Mouse (Mus musculus) ES-E14 (cell line): ENCODE data around the gene Cxcl12. TPM values are rescaled to one million over a fixed set of nuclear protein-coding genes. Genes with fewer than 3 reads are reported as not detected.

Experiments used
- DNase-seq: peaks from one replicate; pipeline ENCODE4 v3.0.0-alpha.2; 2013; ENCODE audit warnings: low read depth, low spot score
- H3K27ac ChIP-seq: 2 replicates; pipeline ENCODE4 v1.5.1; 2012; ENCODE audit warnings: low read depth, mild to moderate bottlenecking, low read length, moderate library complexity, mixed read lengths; ENCODE audit not compliant: poor library complexity, insufficient read depth, severe bottlenecking
- H3K36me3 ChIP-seq: 2 replicates; pipeline ENCODE4 v1.6.1; 2012; ENCODE audit warnings: mild to moderate bottlenecking, low read length, moderate library complexity, mixed read lengths; ENCODE audit not compliant: control insufficient read depth, poor library complexity, insufficient read depth, severe bottlenecking
- H3K4me1 ChIP-seq, 2 experiments: fragments of 150-350 bp in 1 of 2; sonication (generic) in 1 of 2; 2 replicates each; pipeline ENCODE4 v1.6.1; 2012; ENCODE audit warnings: low read length in 2 of 2, mild to moderate bottlenecking in 1 of 2, mixed read lengths in 1 of 2; ENCODE audit not compliant: control insufficient read depth in 2 of 2, insufficient read depth in 2 of 2, poor library complexity in 1 of 2
- H3K4me3 ChIP-seq, 2 experiments: fragments of 150-350 bp in 1 of 2; sonication (generic) in 1 of 2; 2 replicates each; pipeline ENCODE4 v1.5.1; 2012; ENCODE audit warnings: low read length in 2 of 2, low read depth in 1 of 2, mild to moderate bottlenecking in 1 of 2, mixed read lengths in 1 of 2; ENCODE audit not compliant: insufficient read depth in 1 of 2, poor library complexity in 1 of 2, severe bottlenecking in 1 of 2
- H3K9ac ChIP-seq: 2 replicates; pipeline ENCODE4 v1.6.1; 2012; ENCODE audit warnings: low read depth, mild to moderate bottlenecking, low read length, mixed read lengths; ENCODE audit not compliant: poor library complexity, insufficient read depth, severe bottlenecking
- H3K9me3 ChIP-seq: fragments of 150-350 bp; sonication (generic); 2 replicates; pipeline ENCODE4 v1.6.1; 2012; ENCODE audit warnings: low read depth, mild to moderate bottlenecking, low read length; ENCODE audit not compliant: control insufficient read depth, insufficient read depth
- CHD2 ChIP-seq: IDR thresholded peaks from 2 replicates; pipeline ENCODE4 v1.6.1; 2014; ENCODE audit warnings: mild to moderate bottlenecking, low read depth, low read length, inconsistent platforms
- HCFC1 ChIP-seq: IDR thresholded peaks from 2 replicates; pipeline ENCODE4 v1.6.1; 2012; ENCODE audit warnings: low read length, inconsistent platforms, borderline replicate concordance; ENCODE audit not compliant: insufficient read depth
- MAFK ChIP-seq: IDR thresholded peaks from 2 replicates; pipeline ENCODE4 v1.6.1; 2014; ENCODE audit warnings: mild to moderate bottlenecking, low read depth, low read length, inconsistent platforms; ENCODE audit not compliant: insufficient read depth
- ZC3H11A ChIP-seq: IDR thresholded peaks from 2 replicates; pipeline ENCODE4 v1.6.1; 2012; ENCODE audit warnings: low read depth, mild to moderate bottlenecking, inconsistent platforms, low read length, borderline replicate concordance
- ZNF384 ChIP-seq: IDR thresholded peaks from 2 replicates; pipeline ENCODE4 v1.6.1; 2012; ENCODE audit warnings: low read depth, low read length, inconsistent platforms
- in situ Hi-C, 2 experiments: fragments of 600-800 bp; cut with MboI; formaldehyde crosslinking; loops; one replicate each; pipeline ENCODE4 v1.15.1; 2025; ENCODE audit warnings: low sequenced_read_pairs in 2 of 2, inconsistent platforms in 1 of 2; ENCODE audit not compliant: unreplicated experiment in 2 of 2
- total RNA-seq: library from RNA; depleted of rRNA; stranded (reverse); fragments of 300-350 nt; gene quantifications from 2 replicates; pipeline ENCODE4 v1.2.3, GENCODE M21; 2012

The Cxcl12 gene
- total RNA-seq, 1 experiment = 11.6 TPM

- in situ Hi-C loops = loop anchor here in 1 of 2 experiments (10.0 kb wide), 1 partner anchor 658 kb away; no protein-coding TSS in a partner anchor
- no peaks in the 10 kb centered on the region for H3K36me3 ChIP-seq
- TF ChIP-seq MAFK (no peak), ZNF384 (peak; percentile 98), ZC3H11A (peak; percentile 69; the same call in 1 of the 2 replicates), HCFC1 (no peak), CHD2 (no peak)
- peaks cover 0 to 7% of the 10 kb centered on the region in 2 experiments; a peak in 1 of 4 replicates for H3K4me1 ChIP-seq
- H3K9ac ChIP-seq = no peak overlapping the region
- H3K27ac ChIP-seq = no peak overlapping the region
- DNase-seq = peak; percentile 82
- no peaks in the 10 kb centered on the region for H3K9me3 ChIP-seq
- no peak overlapping the region for H3K4me3 ChIP-seq
Measured at GRCm38 (mm10) chr6:117166581-117167425, 1.5 kb upstream of the Cxcl12 start.

GRCm38 (mm10) chr6:117167426-117167730, 957 bp upstream of the Cxcl12 start:
- DNase-seq = no peak
- TF ChIP-seq CHD2 (no peak), ZNF384 (no peak), ZC3H11A (no peak), MAFK (no peak), HCFC1 (no peak)
- Histone ChIP-seq H3K27ac (no peak overlapping the region), H3K9ac (no peak overlapping the region), H3K4me3 (no peak overlapping the region), H3K9me3 (no peaks in the 10 kb centered on the region), H3K4me1 (peaks cover 0 to 7% of the 10 kb centered on the region in 2 experiments; a peak in 1 of 4 replicates), H3K36me3 (no peaks in the 10 kb centered on the region)
- in situ Hi-C loops = loop anchor here in 1 of 2 experiments (10.0 kb wide), 1 partner anchor 657 kb away; no protein-coding TSS in a partner anchor

- in situ Hi-C loops = loop anchor here in 1 of 2 experiments (10.0 kb wide), 1 partner anchor 656 kb away; no protein-coding TSS in a partner anchor
- DNase-seq = no peak
- H3K4me1 ChIP-seq = peaks cover 0 to 8% of the 10 kb centered on the region in 2 experiments; a peak in 1 of 4 replicates
- no peaks in the 10 kb centered on the region for H3K9me3 ChIP-seq
- TF ChIP-seq ZC3H11A = no peak
- no peaks in the 10 kb centered on the region for H3K36me3 ChIP-seq
- H3K4me3 ChIP-seq = peak overlapping the region; percentile 67 to 77
- H3K9ac ChIP-seq = peak overlapping the region; percentile 50; the same call in 1 of the 2 replicates
- H3K27ac ChIP-seq = no peak overlapping the region
Measured at GRCm38 (mm10) chr6:117169051-117169909, 945 bp downstream of the Cxcl12 start.

GRCm38 (mm10) chr6:117169910-117170747, 1.8 kb downstream of the Cxcl12 start:
- no peak overlapping the region for H3K4me3 ChIP-seq

More at GRCm38 (mm10) chr6:117169910-117170747, 1.8 kb downstream of the Cxcl12 start:
- H3K4me1 ChIP-seq = peaks cover 0 to 8% of the 10 kb centered on the region in 2 experiments; a peak in 1 of 4 replicates
- in situ Hi-C loops = loop anchor here (5.0 to 10.0 kb wide), 2 partner anchors 655 to 657 kb away; no protein-coding TSS in a partner anchor
- no peak overlapping the region for H3K9ac ChIP-seq
- H3K27ac ChIP-seq = no peak overlapping the region
- H3K36me3 ChIP-seq = no peaks in the 10 kb centered on the region
- DNase-seq = no peak
- TF ChIP-seq ZC3H11A (no peak), ZNF384 (peak; percentile 81)
- H3K9me3 ChIP-seq = no peaks in the 10 kb centered on the region
